Mouse (Mus musculus): ENCODE measurements around the gene Rnf223. TPM values are rescaled to one million over a fixed set of nuclear protein-coding genes. Genes with fewer than 3 reads are reported as not detected.
"Not testable (repeated sequence)": the region's sequence is repeated elsewhere in the genome, so short reads cannot be mapped to it uniquely, and the experiment has no call there.

The Rnf223 gene
- polyA plus RNA-seq, 1 experiment from 2014 or later: 0.66 TPM

- Histone ChIP-seq H3K4me1 (replicated peaks) (0 out of 2 replicates have a peak, but pooled peaks cover 4% of the 10 kb centered on the region), H3K9ac (replicated peaks) (no peak overlapping the region), H3K36me3 (no peaks in the 10 kb centered on the region), H3K4me2 (replicated peaks) (no peak overlapping the region), H3K4me3 (replicated peaks) (no peak overlapping the region), H3K9me3 (0 out of 2 replicates have a peak, but pooled peaks cover 4% of the 10 kb centered on the region), H3K27ac (no peak overlapping the region), H3K27me3 (no peaks in the 10 kb centered on the region)
- no peak for ATAC-seq
- WGBS: 82% methylated on average over 12 of the region's 12 CpGs
Observed at GRCm38 (mm10) chr4:156133943-156134605, 3.8 kb downstream of the Rnf223 start.

GRCm38 (mm10) chr4:156135112-156135511 lies 4.8 kb downstream of the Rnf223 start:
- no peak overlapping the region for H3K4me3 ChIP-seq (replicated peaks)
- H3K9ac ChIP-seq (replicated peaks): no peak overlapping the region
- no peak overlapping the region for H3K4me2 ChIP-seq (replicated peaks)
- no peak overlapping the region for H3K27ac ChIP-seq
- 94% methylated on average over 13 of the region's 13 CpGs for WGBS
- peaks cover 7% of the 10 kb centered on the region; the same call in 1 of the 2 replicates for H3K9me3 ChIP-seq
- no peaks in the 10 kb centered on the region for H3K27me3 ChIP-seq
- H3K4me1 ChIP-seq (replicated peaks): 0 out of 2 replicates have a peak, but pooled peaks cover 4% of the 10 kb centered on the region
- ATAC-seq: no peak
- H3K36me3 ChIP-seq: no peaks in the 10 kb centered on the region

DNA sequence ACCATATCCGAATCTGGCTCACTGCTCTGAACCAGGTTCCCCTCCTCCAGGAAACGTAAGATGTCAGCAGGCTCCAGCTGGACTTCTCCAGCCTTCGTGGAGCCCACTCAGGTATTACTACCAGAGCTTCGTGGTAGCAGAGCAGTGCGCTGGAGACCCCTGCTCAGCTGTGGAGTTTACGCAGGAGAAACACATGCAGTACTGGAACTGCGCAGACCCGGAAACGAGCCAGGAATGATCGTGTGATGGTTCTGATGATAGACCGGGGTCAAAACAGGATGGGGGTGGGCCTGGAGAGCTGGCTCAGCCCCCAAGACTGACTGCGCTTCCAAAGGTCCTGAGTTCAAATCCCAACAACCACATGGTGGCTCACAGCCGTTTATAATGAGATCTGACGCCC lies 5.5 kb downstream of the Rnf223 start:
- H3K9ac ChIP-seq (replicated peaks): no peak overlapping the region
- H3K4me2 ChIP-seq (replicated peaks): no peak overlapping the region
- WGBS: 96% methylated on average over 14 of the region's 14 CpGs
- H3K4me1 ChIP-seq (replicated peaks): 0 out of 2 replicates have a peak, but pooled peaks cover 4% of the 10 kb centered on the region
- H3K27me3 ChIP-seq: no peaks in the 10 kb centered on the region
- ATAC-seq: no peak
- H3K36me3 ChIP-seq: no peaks in the 10 kb centered on the region
- peaks cover 7% of the 10 kb centered on the region; the same call in 1 of the 2 replicates for H3K9me3 ChIP-seq
- no peak overlapping the region for H3K4me3 ChIP-seq (replicated peaks)
- no peak overlapping the region for H3K27ac ChIP-seq

DNA sequence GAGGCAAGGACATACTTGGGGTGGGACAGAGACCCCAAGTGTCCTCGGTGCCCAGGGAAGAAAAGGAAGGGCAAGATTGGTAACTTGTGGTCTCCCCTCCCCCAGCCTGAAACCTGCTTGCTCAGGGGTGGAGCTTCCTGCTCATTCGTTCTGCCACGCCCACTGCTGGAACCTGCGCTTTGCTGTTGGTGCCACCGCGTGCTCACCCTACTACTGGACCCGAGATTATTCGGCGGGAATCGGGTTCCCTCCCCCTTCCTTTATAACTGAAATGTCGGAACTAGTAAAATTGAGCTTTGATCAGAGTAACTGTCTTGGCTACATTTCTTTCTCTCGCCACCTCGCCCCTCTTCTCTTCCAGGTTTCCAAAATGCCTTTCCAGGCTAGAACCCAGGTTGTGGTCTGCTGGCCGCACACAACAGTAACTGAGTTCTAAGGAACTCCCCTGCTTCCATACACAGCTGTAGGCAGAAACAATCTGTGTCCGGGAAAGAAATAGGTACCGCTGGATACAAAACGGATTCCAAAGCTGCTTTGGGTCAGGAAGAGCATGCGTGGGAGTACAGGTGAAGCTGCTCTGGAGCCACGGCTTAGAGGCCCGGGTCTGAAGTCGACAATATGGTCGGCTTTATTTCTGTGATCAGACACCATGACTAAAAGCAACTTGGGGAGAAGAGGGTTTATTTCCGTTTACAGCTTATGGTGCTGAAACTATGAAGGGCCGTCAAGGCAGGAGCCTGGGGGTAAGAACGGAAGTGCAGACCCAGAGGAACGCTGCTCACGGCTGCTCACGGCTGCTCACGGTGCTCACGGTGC lies 6.2 kb downstream of the Rnf223 start:
- ATAC-seq: no peak
- 95% methylated on average over 30 of the region's 30 CpGs for WGBS

GRCm38 (mm10) chr4:156150887-156151286 lies 20.6 kb downstream of the Rnf223 start:
- H3K36me3 ChIP-seq; H3K9ac ChIP-seq (replicated peaks); H3K9me3 ChIP-seq; H3K27me3 ChIP-seq; H3K27ac ChIP-seq; ATAC-seq; H3K4me1 ChIP-seq (replicated peaks); H3K4me3 ChIP-seq (replicated peaks); H3K4me2 ChIP-seq (replicated peaks): not testable (repeated sequence)
- WGBS: 93% methylated on average over 10 of the region's 10 CpGs

More for the DNA sequence above, 6.2 kb downstream of the Rnf223 start:
- Histone ChIP-seq H3K27ac (no peak overlapping the region), H3K4me1 (replicated peaks) (0 out of 2 replicates have a peak, but pooled peaks cover 4% of the 10 kb centered on the region), H3K27me3 (no peaks in the 10 kb centered on the region), H3K9me3 (peaks cover 7% of the 10 kb centered on the region; the same call in 1 of the 2 replicates), H3K4me2 (replicated peaks) (no peak overlapping the region), H3K36me3 (no peaks in the 10 kb centered on the region), H3K9ac (replicated peaks) (no peak overlapping the region), H3K4me3 (replicated peaks) (no peak overlapping the region)

DNA sequence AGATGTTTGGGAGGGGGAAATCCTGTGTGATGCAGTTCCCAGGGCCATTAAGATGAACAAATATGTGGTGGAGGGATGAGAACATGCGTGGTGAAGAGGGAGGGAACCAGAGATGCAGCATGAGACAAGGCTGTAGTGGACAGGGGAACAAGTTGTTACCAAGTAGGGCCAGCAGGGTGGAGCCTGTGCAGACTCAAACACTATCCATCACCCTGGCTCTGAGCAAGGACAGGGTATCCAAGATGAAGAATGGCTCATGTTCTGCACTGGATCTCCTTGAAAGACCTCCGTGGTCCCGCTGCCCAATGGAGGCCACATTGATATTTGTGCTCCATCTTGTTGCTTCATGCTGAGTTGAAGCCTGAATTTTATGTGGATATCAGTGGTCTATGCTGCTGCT lies 24.5 kb downstream of the Rnf223 start:
- Histone ChIP-seq H3K4me3 (replicated peaks) (no peak overlapping the region), H3K4me2 (replicated peaks) (no peak overlapping the region), H3K27ac (no peak overlapping the region), H3K4me1 (replicated peaks) (no peaks in the 10 kb centered on the region), H3K9ac (replicated peaks) (no peak overlapping the region), H3K36me3 (no peaks in the 10 kb centered on the region), H3K9me3 (peaks cover 14% of the 10 kb centered on the region), H3K27me3 (no peaks in the 10 kb centered on the region)
- no peak for ATAC-seq
- 95% methylated on average over 3 of the region's 3 CpGs for WGBS

- Histone ChIP-seq H3K27ac (no peak overlapping the region), H3K27me3 (no peaks in the 10 kb centered on the region), H3K9me3 (peaks cover 12% of the 10 kb centered on the region), H3K4me1 (replicated peaks) (no peaks in the 10 kb centered on the region), H3K36me3 (peaks cover 98% of the 10 kb centered on the region), H3K9ac (replicated peaks) (no peak overlapping the region), H3K4me3 (replicated peaks) (no peak overlapping the region), H3K4me2 (replicated peaks) (no peak overlapping the region)
- no peak for ATAC-seq
- WGBS: 89% methylated on average over 9 of the region's 9 CpGs
Observed at GRCm38 (mm10) chr4:156166477-156166876, 36.2 kb downstream of the Rnf223 start.

GRCm38 (mm10) chr4:156168611-156169010 lies 38.3 kb downstream of the Rnf223 start:
- Histone ChIP-seq H3K27me3 (no peaks in the 10 kb centered on the region), H3K4me3 (replicated peaks) (no peak overlapping the region), H3K9ac (replicated peaks) (no peak overlapping the region), H3K4me2 (replicated peaks) (no peak overlapping the region), H3K4me1 (replicated peaks) (no peaks in the 10 kb centered on the region), H3K9me3 (no peaks in the 10 kb centered on the region), H3K36me3 (peaks cover 100% of the 10 kb centered on the region), H3K27ac (no peak overlapping the region)
- no peak for ATAC-seq
- 94% methylated on average over 8 of the region's 8 CpGs for WGBS

GRCm38 (mm10) chr4:156169129-156169528 lies 38.8 kb downstream of the Rnf223 start:
- 96% methylated on average over 10 of the region's 10 CpGs for WGBS
- no peak for ATAC-seq
- Histone ChIP-seq H3K36me3 (peaks cover 100% of the 10 kb centered on the region), H3K4me1 (replicated peaks) (no peaks in the 10 kb centered on the region), H3K4me2 (replicated peaks) (no peak overlapping the region), H3K9ac (replicated peaks) (no peak overlapping the region), H3K9me3 (no peaks in the 10 kb centered on the region), H3K27ac (no peak overlapping the region), H3K4me3 (replicated peaks) (no peak overlapping the region), H3K27me3 (no peaks in the 10 kb centered on the region)

- Histone ChIP-seq H3K27ac (no peak overlapping the region), H3K4me3 (replicated peaks) (no peak overlapping the region), H3K36me3 (peaks cover 100% of the 10 kb centered on the region), H3K27me3 (no peaks in the 10 kb centered on the region), H3K4me1 (replicated peaks) (no peaks in the 10 kb centered on the region), H3K9ac (replicated peaks) (no peak overlapping the region), H3K9me3 (no peaks in the 10 kb centered on the region), H3K4me2 (replicated peaks) (no peak overlapping the region)
- no peak for ATAC-seq
- 97% methylated on average over 11 of the region's 11 CpGs for WGBS
Observed at GRCm38 (mm10) chr4:156171828-156172227, 41.5 kb downstream of the Rnf223 start.

DNA sequence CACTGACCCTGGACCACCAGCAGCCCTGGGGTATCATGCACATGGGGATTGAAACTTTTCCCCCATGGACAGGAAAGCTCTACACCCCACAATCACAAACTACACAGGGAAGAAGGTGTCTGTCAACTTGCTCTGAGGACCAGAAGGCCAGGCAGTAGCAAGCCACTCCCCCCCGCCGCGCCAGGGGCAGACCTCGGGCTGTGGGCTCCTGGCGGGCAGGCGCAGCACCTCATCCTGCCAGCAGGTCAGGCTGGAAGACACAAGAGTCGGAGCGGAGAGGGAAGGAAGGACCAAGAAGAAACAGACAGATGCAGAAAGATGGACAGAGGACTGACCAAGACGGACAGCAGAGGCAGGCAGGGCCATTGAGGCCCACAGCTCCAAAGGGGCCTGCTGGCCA lies 47.3 kb downstream of the Rnf223 start:
- Histone ChIP-seq H3K9me3 (no peaks in the 10 kb centered on the region), H3K36me3 (peaks cover 95% of the 10 kb centered on the region), H3K4me1 (replicated peaks) (peaks cover 30% of the 10 kb centered on the region), H3K4me3 (replicated peaks) (no peak overlapping the region), H3K9ac (replicated peaks) (no peak overlapping the region), H3K27me3 (no peaks in the 10 kb centered on the region), H3K4me2 (replicated peaks) (no peak overlapping the region), H3K27ac (no peak overlapping the region)
- no peak for ATAC-seq
- WGBS: 91% methylated on average over 9 of the region's 9 CpGs

Measured in midbrain, embryonic 13.5 days (tissue).